Mouse (Mus musculus): ENCODE results near the gene Zdhhc12. TPM values are rescaled to one million over a fixed set of nuclear protein-coding genes. Genes with fewer than 3 reads are reported as not detected.

The Zdhhc12 gene
- total RNA-seq, 2 experiments from 2014 or later, result 2.9 to 25.4 TPM

DNA sequence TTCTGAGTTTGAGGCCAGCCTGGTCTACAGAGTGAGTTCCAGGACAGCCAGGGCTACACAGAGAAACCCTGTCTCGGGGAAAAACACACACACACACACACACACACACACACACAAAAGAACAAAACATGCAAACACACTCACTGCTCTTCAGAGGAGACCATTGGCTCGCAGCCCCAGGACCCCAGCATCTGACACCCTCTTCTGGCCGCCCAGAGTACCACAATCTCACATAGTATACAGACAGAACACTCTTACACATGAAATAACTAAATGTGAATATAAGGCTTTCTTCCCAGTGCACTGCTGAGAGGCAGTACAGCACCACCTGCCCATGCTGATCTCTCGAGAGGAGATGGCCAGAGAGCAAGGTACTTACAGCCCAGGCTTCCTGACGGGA is 48.9 kb downstream of the Zdhhc12 start:
- no peak for ATAC-seq (replicated peaks; ENCODE audit: low FRiP score, low TSS enrichment, poor library complexity, severe bottlenecking)

DNA sequence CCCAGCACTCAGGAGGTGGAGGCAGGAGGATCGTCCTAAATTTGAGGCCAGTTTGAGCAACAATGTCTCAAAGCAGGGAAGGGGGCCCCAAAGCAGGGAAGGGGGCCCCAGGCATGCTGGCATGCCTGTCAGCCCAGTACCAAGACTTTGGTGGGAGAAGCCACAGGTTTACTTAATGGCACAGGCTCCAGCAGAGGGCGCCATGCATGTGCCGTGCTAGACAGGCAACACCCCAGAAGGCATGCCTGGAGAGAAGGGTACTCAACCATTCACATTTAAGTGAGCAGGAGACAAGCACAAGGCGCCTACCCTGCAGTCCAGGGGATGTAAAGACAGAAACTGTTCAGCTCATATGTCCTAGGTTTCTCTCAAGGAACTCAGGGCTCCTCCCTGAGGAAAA is 51.0 kb downstream of the Zdhhc12 start:
- peak; percentile 49 for ATAC-seq (replicated peaks; ENCODE audit: low FRiP score, low TSS enrichment, poor library complexity, severe bottlenecking)

Other genes starting within 250 kb of the Zdhhc12 start
- gene Cercam, start 224.5 kb downstream of the Zdhhc12 start, total RNA-seq (2014; fragmentation: Nextera tagmentation), result 46.4 and 54.8 TPM in 2 replicates
- gene Cercam, start 224.5 kb downstream of the Zdhhc12 start, total RNA-seq (2017), result 13.8 and 22.0 TPM in 2 replicates
- gene Odf2, start 204.4 kb downstream of the Zdhhc12 start, total RNA-seq (2014; fragmentation: Nextera tagmentation), result 78.3 and 82.5 TPM in 2 replicates
- gene Odf2, start 204.4 kb downstream of the Zdhhc12 start, total RNA-seq (2017), result 70.1 and 83.6 TPM in 2 replicates
- 39.1 and 52.0 TPM in 2 replicates for gene Gle1, start 158.2 kb downstream of the Zdhhc12 start, total RNA-seq (2014; fragmentation: Nextera tagmentation)
- gene Gle1, start 158.2 kb downstream of the Zdhhc12 start, total RNA-seq (2017), result 64.5 and 72.1 TPM in 2 replicates
- 5.2 and 8.1 TPM in 2 replicates for gene Sptan1, start 128.1 kb downstream of the Zdhhc12 start, total RNA-seq (2014; fragmentation: Nextera tagmentation)
- 9.7 and 19.7 TPM in 2 replicates for gene Sptan1, start 128.1 kb downstream of the Zdhhc12 start, total RNA-seq (2017)
- 18.8 and 31.6 TPM in 2 replicates for gene Wdr34, start 44.8 kb downstream of the Zdhhc12 start, total RNA-seq (2014; fragmentation: Nextera tagmentation)
- 8.5 and 14.7 TPM in 2 replicates for gene Wdr34, start 44.8 kb downstream of the Zdhhc12 start, total RNA-seq (2017)
- gene Set, start 36.3 kb downstream of the Zdhhc12 start, total RNA-seq (2014; fragmentation: Nextera tagmentation), result 403 and 560 TPM in 2 replicates
- 1,507 and 2,355 TPM in 2 replicates for gene Set, start 36.3 kb downstream of the Zdhhc12 start, total RNA-seq (2017)
- 6.9 and 11.7 TPM in 2 replicates for gene Pkn3, start 16.0 kb downstream of the Zdhhc12 start, total RNA-seq (2014; fragmentation: Nextera tagmentation)
- gene Pkn3, start 16.0 kb downstream of the Zdhhc12 start, total RNA-seq (2017), result 2.4 and 3.9 TPM in 2 replicates
- gene Zer1, start 30.9 kb upstream of the Zdhhc12 start, total RNA-seq (2014; fragmentation: Nextera tagmentation), result 33.7 and 37.8 TPM in 2 replicates
- gene Zer1, start 30.9 kb upstream of the Zdhhc12 start, total RNA-seq (2017), result 7.5 and 8.3 TPM in 2 replicates
- 39.9 and 48.0 TPM in 2 replicates for gene Tbc1d13, start 40.1 kb upstream of the Zdhhc12 start, total RNA-seq (2014; fragmentation: Nextera tagmentation)
- 22.5 and 36.4 TPM in 2 replicates for gene Tbc1d13, start 40.1 kb upstream of the Zdhhc12 start, total RNA-seq (2017)
- gene Endog, start 77.8 kb upstream of the Zdhhc12 start, total RNA-seq (2014; fragmentation: Nextera tagmentation), result 20.8 and 22.3 TPM in 2 replicates
- 1.3 and 6.3 TPM in 2 replicates for gene Endog, start 77.8 kb upstream of the Zdhhc12 start, total RNA-seq (2017)
- 43.4 and 53.4 TPM in 2 replicates for gene Spout1, start 84.8 kb upstream of the Zdhhc12 start, total RNA-seq (2014; fragmentation: Nextera tagmentation)
- gene Spout1, start 84.8 kb upstream of the Zdhhc12 start, total RNA-seq (2017), result 34.2 and 39.7 TPM in 2 replicates
- gene Kyat1, start 112.2 kb upstream of the Zdhhc12 start, total RNA-seq (2014; fragmentation: Nextera tagmentation), result 16.1 and 17.2 TPM in 2 replicates
- 15.9 and 19.4 TPM in 2 replicates for gene Kyat1, start 112.2 kb upstream of the Zdhhc12 start, total RNA-seq (2017)
- 14.4 and 14.9 TPM in 2 replicates for gene Lrrc8a, start 144.1 kb upstream of the Zdhhc12 start, total RNA-seq (2014; fragmentation: Nextera tagmentation)
- gene Lrrc8a, start 144.1 kb upstream of the Zdhhc12 start, total RNA-seq (2017), result 8.3 and 10.7 TPM in 2 replicates
- gene Gm28035, start 146.9 kb upstream of the Zdhhc12 start, total RNA-seq (2014; fragmentation: Nextera tagmentation), result 2.2 TPM in 1 of 2 replicates, not detected in the other
- gene Gm28035, start 146.9 kb upstream of the Zdhhc12 start, total RNA-seq (2017), result 0.09 TPM in 1 of 2 replicates, not detected in the other
- gene Phyhd1, start 172.6 kb upstream of the Zdhhc12 start, total RNA-seq (2014; fragmentation: Nextera tagmentation), result not detected in 2 replicates
- gene Phyhd1, start 172.6 kb upstream of the Zdhhc12 start, total RNA-seq (2017), result not detected in 2 replicates
- gene Gm28038, start 187.4 kb upstream of the Zdhhc12 start, total RNA-seq (2014; fragmentation: Nextera tagmentation), result 1.8 and 15.1 TPM in 2 replicates
- not detected in 2 replicates for gene Gm28038, start 187.4 kb upstream of the Zdhhc12 start, total RNA-seq (2017)
- 8.7 and 10.5 TPM in 2 replicates for gene Dolk, start 192.7 kb upstream of the Zdhhc12 start, total RNA-seq (2014; fragmentation: Nextera tagmentation)
- 11.1 and 11.2 TPM in 2 replicates for gene Dolk, start 192.7 kb upstream of the Zdhhc12 start, total RNA-seq (2017)
- gene Nup188, start 192.7 kb upstream of the Zdhhc12 start, total RNA-seq (2014; fragmentation: Nextera tagmentation), result 59.3 and 66.6 TPM in 2 replicates
- 25.8 and 29.8 TPM in 2 replicates for gene Nup188, start 192.7 kb upstream of the Zdhhc12 start, total RNA-seq (2017)